Mouse (Mus musculus): Measurements from ENCODE around the gene Rdh14. TPM values are rescaled to one million over a fixed set of nuclear protein-coding genes. Genes with fewer than 3 reads are reported as not detected.

The Rdh14 gene
- 111 TPM for polyA plus RNA-seq (2014; fragmentation: Illumina TruSeq; extraction: RNeasy Lipid Tissue Mini Kit (QIAGEN cat#74804); ENCODE audit: low read depth, low replicate concordance)

GRCm38 (mm10) chr12:10390671-10391441, at the start of gene Rdh14:
TSS of gene Rdh14 (plus strand) at chr12:10390772.

DNA sequence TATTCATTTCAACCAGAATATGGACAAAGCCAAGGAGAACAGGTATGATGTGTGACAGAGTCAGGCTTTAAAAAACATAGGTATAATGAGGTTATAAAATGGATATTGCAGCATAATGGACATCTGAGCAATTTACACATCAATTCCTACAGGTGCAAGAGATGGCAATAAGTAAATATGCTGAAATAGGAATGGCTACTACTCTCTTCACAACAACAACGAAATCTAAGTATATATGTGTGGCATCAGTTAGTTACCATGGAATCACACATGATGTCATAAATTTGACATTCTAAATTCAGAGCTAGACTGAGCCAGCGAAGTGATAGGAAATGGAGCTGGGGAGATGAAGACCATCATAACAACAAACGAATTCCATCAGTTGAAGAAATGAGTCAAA, 20.9 kb upstream of the Rdh14 start, which contains the start of gene Nt5c1b:
Gene Nt5c1b, plus strand, starts transcription at position 301 of the 400 bp plus-strand sequence.

Other genes starting within 250 kb of the Rdh14 start
- not detected for gene Nt5c1b, start 20.8 kb upstream of the Rdh14 start, polyA plus RNA-seq (2014; fragmentation: Illumina TruSeq; extraction: RNeasy Lipid Tissue Mini Kit (QIAGEN cat#74804); ENCODE audit: low read depth, low replicate concordance)

Data from kidney, adult 10 weeks (tissue).